Mouse (Mus musculus) midbrain, embryonic 11.5 days (tissue): ENCODE measurements at regions not wholly inside any gene's neighbourhood (a gene's known extent, or its start where the extent isn't known, plus 50 kb on each side); places are given as distances from the start of the nearest gene placed in this dataset.

Experiments used
- ATAC-seq: fragments of 200-750 bp; cut with Nextera tagmentation; 2 replicates; pipeline ENCODE4 v1.8.0; 2017; ENCODE audit warnings: moderate TSS enrichment, moderate library complexity; ENCODE audit not compliant: low FRiP score
- DNase-seq: peaks from one replicate; pipeline ENCODE4 v3.0.0; 2015; ENCODE audit warnings: low spot score; ENCODE audit errors: missing footprints
- H3K27ac ChIP-seq: fragments of 300-500 bp; sonication (generic); 2 replicates; pipeline ENCODE4 v1.5.1; 2014; ENCODE audit warnings: low read depth, low read length
- H3K27me3 ChIP-seq: fragments of 300-500 bp; sonication (generic); 2 replicates; pipeline ENCODE4 v1.6.1; 2014; ENCODE audit warnings: mild to moderate bottlenecking, low read length, moderate library complexity, mixed read lengths; ENCODE audit not compliant: control insufficient read depth, insufficient read depth
- H3K36me3 ChIP-seq: fragments of 300-500 bp; sonication (generic); 2 replicates; pipeline ENCODE4 v1.6.1; 2014; ENCODE audit warnings: mild to moderate bottlenecking, low read length, moderate library complexity, mixed read lengths; ENCODE audit not compliant: control insufficient read depth, insufficient read depth
- H3K4me1 ChIP-seq: fragments of 300-500 bp; sonication (generic); 2 replicates; pipeline ENCODE4 v1.6.1; 2014; ENCODE audit warnings: low read length; ENCODE audit not compliant: control insufficient read depth, insufficient read depth
- H3K4me2 ChIP-seq: fragments of 300-500 bp; sonication (generic); 2 replicates; pipeline ENCODE4 v1.6.1; 2014; ENCODE audit warnings: mild to moderate bottlenecking, moderate library complexity
- H3K4me3 ChIP-seq: fragments of 300-500 bp; sonication (generic); 2 replicates; pipeline ENCODE4 v1.5.1; 2014; ENCODE audit warnings: low read depth, low read length
- H3K9ac ChIP-seq: fragments of 300-500 bp; sonication (generic); 2 replicates; pipeline ENCODE4 v1.6.1; 2014; ENCODE audit warnings: low read length
- H3K9me3 ChIP-seq: fragments of 300-500 bp; sonication (generic); 2 replicates; pipeline ENCODE4 v1.6.1; 2016; ENCODE audit warnings: low read length; ENCODE audit not compliant: control insufficient read depth
- WGBS: fragments of 180-500 bp; shearing (Covaris S2); extraction: QIAGEN DNeasy Blood & Tissue Kit; methylation state at CpG from one replicate; pipeline ENCODE4 v1.1.7; 2014; 5-methylcytosine and 5-hydroxymethylcytosine counted together

DNA sequence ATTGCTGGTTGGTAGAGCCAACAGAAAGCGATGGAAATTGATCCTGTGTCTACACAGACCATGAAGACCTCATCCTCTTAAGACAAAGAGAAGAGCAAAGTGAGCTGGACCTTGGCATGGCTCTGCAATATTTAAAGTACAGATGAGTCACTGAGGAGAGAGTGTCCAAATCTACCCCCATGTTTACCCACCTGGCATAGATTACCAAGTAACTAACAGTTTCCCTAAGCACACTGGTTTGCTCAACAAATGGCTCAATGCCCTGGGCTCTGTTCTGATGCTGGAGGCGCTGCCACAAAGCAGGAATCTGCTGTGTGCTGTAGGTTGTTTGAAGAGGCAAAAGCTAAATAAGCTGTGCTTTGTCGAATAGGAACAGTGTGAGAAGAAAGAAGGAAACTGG lies 345.0 kb upstream of the Gm10131 start:
- H3K36me3 ChIP-seq: no peaks in the 10 kb centered on the region
- H3K9ac ChIP-seq: no peak overlapping the region
- no peak overlapping the region for H3K4me3 ChIP-seq
- H3K27me3 ChIP-seq: no peaks in the 10 kb centered on the region
- DNase-seq: no peak
- no peak for ATAC-seq
- WGBS: 62% methylated on average over 3 of the region's 3 CpGs
- no peak overlapping the region for H3K4me2 ChIP-seq
- no peaks in the 10 kb centered on the region for H3K9me3 ChIP-seq
- H3K27ac ChIP-seq: no peak overlapping the region
- H3K4me1 ChIP-seq: peaks cover 4% of the 10 kb centered on the region; the same call in 1 of the 2 replicates

DNA sequence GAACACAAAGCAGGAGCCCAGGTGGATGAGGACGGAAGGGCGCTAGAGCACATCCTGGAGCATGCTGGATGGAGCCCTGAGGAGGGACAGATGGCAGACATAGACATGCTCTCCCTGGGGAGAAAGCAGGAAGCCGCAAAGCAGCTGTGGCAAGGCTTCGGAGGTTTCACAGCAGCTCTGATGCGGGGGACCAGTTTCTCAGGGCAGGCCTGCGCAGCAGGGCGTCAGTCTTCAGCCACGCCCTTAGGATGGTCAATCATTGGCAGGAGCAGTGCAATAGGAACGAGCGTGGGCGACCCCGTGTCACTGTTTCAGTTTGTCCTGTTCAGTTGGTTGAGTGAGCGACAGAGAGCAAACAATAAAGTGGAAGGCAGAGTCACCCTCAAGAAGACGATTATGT lies 343.8 kb upstream of the Gm10131 start:
- no peak overlapping the region for H3K9ac ChIP-seq
- H3K4me1 ChIP-seq: peaks cover 6% of the 10 kb centered on the region; the same call in 1 of the 2 replicates
- 84% methylated on average over 14 of the region's 14 CpGs for WGBS
- no peaks in the 10 kb centered on the region for H3K9me3 ChIP-seq
- no peak overlapping the region for H3K4me3 ChIP-seq
- no peaks in the 10 kb centered on the region for H3K36me3 ChIP-seq
- H3K27ac ChIP-seq: no peak overlapping the region
- no peak overlapping the region for H3K4me2 ChIP-seq
- ATAC-seq (no peak), DNase-seq (no peak)
- no peaks in the 10 kb centered on the region for H3K27me3 ChIP-seq

DNA sequence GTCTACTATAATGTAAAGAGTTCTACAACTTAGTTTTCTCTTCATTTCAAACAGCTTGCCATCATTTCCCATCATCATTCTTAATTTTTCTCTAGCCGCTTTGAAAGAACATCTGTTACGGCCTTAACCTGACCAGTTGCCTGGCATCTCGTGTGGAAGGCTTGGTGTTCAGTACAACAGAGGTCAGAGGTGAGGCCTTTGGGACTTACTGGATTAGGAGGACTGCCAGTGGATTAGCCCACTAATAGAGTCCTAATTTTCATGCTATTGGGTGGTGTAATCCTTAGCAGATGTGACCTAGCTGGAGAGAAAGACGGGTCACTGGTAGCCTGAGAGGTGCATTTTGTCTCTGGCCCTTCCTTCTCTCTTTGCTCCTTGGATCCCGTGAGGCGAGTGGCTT lies 341.3 kb upstream of the Gm10131 start:
- peaks cover 10% of the 10 kb centered on the region; the same call in 1 of the 2 replicates for H3K4me1 ChIP-seq
- ATAC-seq (no peak), DNase-seq (no peak)
- H3K4me2 ChIP-seq: no peak overlapping the region
- no peak overlapping the region for H3K4me3 ChIP-seq
- no peaks in the 10 kb centered on the region for H3K9me3 ChIP-seq
- 69% methylated on average over 6 of the region's 6 CpGs for WGBS
- H3K27me3 ChIP-seq: no peaks in the 10 kb centered on the region
- no peaks in the 10 kb centered on the region for H3K36me3 ChIP-seq
- H3K27ac ChIP-seq: no peak overlapping the region
- no peak overlapping the region for H3K9ac ChIP-seq

DNA sequence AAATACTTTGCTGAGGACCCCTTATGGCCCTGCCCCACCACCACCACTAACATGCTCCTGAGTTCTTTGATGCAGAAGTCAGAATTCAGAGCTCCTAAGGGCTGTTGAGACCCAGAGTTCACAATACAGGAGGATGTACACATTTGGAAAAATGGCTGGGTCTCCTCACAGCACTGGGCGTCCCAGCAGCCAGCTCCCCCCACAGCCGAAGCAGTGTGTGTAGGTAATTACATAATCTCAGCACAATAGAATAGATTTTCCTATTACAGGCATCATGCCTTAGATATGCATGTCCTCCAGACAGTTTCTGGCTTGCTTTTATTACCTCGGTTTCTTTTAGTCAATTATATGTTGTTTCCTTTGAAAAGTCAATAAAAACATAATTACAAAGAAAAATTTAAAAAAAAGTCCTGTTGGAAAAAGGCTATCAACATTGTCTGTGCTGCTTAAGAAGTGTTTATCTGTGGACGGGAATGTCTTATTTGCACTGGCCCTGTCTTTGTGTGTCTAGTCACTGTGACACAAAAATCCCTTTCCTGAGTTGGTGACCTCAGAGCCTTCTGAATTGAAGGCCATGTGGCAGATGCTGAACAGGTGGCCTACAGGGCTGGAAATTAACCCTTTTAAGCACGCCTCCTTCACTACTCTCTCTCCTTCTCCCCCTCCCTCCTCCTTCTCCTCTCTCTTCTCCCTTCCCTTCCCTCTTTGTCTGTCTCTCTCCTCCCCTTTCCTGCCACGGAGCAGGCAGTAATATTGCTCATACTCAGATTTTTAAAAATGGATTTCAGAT lies 339.9 kb upstream of the Gm10131 start:
- ATAC-seq: peak; percentile 74
- peak overlapping the region; percentile 40 for H3K27ac ChIP-seq
- H3K36me3 ChIP-seq: no peaks in the 10 kb centered on the region
- H3K27me3 ChIP-seq: no peaks in the 10 kb centered on the region
- WGBS: 25% methylated on average over 6 of the region's 6 CpGs
- peaks cover 12% of the 10 kb centered on the region; the same call in 1 of the 2 replicates for H3K4me1 ChIP-seq
- no peaks in the 10 kb centered on the region for H3K9me3 ChIP-seq
- no peak overlapping the region for H3K9ac ChIP-seq
- DNase-seq: no peak
- H3K4me3 ChIP-seq: no peak overlapping the region
- no peak overlapping the region for H3K4me2 ChIP-seq

DNA sequence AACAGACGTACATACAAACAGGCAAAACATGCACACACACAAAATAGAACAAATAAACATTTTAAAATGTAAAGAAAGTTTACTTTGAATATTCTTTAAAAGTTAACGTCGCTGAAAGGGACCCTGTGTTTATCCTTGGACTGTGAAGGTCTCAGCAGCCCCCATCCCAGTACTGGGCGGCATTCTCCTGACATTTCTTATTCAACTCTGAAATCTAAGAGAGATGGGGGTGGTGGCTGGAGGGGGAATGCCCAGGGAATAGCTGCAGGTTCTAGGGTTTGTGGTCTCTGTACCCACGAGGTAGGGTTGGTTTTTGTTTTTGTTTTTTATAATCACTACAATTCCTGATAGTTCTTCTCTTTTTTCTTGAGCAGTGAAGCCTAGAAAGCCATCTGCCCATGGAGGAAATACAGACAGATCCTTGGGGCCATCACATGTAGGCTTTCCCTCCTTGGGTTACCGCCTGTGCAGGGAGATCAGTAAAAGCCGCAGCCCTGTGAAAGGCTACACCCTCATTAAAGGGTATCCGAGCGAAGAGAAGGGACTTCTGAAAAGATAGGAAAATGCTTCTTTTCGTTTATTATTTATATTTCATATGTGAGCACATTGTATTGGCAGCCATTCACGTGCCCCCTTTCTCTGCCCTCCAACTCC lies 338.0 kb upstream of the Gm10131 start:
- no peak overlapping the region for H3K4me2 ChIP-seq
- ATAC-seq: no peak
- 86% methylated on average over 11 of the region's 11 CpGs for WGBS

DNA sequence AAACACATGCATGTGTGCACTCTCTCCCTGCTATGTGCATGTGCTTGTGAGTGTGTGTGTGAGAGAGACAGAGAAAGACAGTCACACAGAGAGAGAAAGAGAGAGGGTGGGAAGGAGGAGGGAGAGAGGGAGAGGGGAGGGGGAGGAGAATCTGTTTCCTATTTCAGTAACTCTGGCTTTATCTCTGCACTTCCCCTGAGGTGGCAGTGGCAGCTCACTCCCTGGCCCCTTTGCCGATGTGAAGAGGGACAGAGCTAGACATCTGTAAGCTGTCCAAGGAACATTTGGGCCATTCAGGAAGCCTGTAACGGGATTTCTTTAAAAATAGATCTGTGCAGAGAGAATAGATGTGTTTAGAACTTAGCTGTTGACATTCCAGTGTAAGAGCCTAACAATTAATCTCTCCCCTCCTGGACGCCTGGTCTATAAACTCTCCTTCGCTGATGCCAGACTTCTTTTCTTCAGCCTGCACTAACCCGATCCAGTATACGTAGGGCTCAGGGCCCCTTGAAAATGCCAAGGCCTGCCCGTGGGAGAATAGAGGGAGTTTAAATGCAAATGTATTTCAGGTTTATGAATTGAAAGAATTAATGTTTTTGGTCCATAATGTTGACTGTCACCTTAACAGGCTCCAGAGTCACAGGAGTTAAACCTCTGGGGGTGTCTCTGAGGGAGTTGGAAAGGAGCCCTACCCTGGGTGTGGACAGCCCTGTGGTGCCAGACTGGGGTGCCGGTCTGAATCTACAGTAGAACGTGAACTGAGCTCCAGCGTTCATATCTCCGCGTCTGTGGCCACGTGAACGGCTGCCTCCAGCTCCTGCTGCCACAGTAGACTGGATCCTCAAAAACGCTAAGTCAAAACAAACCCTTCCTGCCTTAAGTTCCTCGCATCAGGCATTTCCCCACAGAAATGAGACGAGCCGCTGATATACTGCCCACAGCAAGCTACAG lies 336.6 kb upstream of the Gm10131 start:
- 51% methylated on average over 18 of the region's 18 CpGs for WGBS
- peak; percentile 91 for DNase-seq

More for the DNA sequence above, 338.0 kb upstream of the Gm10131 start:
- Histone ChIP-seq H3K36me3 (no peaks in the 10 kb centered on the region), H3K27me3 (no peaks in the 10 kb centered on the region), H3K27ac (no peak overlapping the region), H3K4me1 (peaks cover 12% of the 10 kb centered on the region; the same call in 1 of the 2 replicates), H3K9ac (no peak overlapping the region), H3K4me3 (no peak overlapping the region), H3K9me3 (no peaks in the 10 kb centered on the region)
- DNase-seq: no peak

DNA sequence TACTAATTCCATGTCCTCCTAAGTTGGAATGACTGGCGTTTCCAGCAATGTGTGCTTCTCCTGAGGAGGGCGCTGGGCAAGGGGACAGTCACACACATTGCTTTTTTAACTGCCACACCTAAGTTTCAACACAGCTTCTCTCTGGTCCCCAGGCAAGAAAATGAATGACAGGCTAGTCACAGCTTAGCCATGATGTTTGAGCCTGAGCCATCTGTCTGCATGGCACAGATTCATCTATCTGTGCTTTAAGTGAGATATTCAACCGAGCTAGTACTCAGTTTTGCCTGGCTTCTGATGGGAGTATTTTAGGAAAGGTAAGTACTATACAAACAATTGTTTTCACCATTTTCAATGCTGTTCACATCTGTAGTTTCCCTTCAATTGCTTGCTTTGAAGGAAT lies 331.2 kb upstream of the Gm10131 start:
- Histone ChIP-seq H3K4me1 (peaks cover under 1% of the 10 kb centered on the region; the same call in 1 of the 2 replicates), H3K9ac (no peak overlapping the region), H3K27ac (no peak overlapping the region), H3K4me2 (no peak overlapping the region), H3K9me3 (no peaks in the 10 kb centered on the region), H3K36me3 (no peaks in the 10 kb centered on the region), H3K4me3 (no peak overlapping the region), H3K27me3 (no peaks in the 10 kb centered on the region)
- DNase-seq (no peak), ATAC-seq (no peak)
- WGBS: 89% methylated on average over 3 of the region's 3 CpGs

More for the DNA sequence above, 336.6 kb upstream of the Gm10131 start:
- no peak overlapping the region for H3K4me3 ChIP-seq
- H3K4me2 ChIP-seq: no peak overlapping the region
- no peaks in the 10 kb centered on the region for H3K36me3 ChIP-seq
- H3K9ac ChIP-seq: no peak overlapping the region
- no peaks in the 10 kb centered on the region for H3K27me3 ChIP-seq
- H3K27ac ChIP-seq: no peak overlapping the region
- no peak for ATAC-seq
- H3K4me1 ChIP-seq: peaks cover 12% of the 10 kb centered on the region; the same call in 1 of the 2 replicates
- no peaks in the 10 kb centered on the region for H3K9me3 ChIP-seq

DNA sequence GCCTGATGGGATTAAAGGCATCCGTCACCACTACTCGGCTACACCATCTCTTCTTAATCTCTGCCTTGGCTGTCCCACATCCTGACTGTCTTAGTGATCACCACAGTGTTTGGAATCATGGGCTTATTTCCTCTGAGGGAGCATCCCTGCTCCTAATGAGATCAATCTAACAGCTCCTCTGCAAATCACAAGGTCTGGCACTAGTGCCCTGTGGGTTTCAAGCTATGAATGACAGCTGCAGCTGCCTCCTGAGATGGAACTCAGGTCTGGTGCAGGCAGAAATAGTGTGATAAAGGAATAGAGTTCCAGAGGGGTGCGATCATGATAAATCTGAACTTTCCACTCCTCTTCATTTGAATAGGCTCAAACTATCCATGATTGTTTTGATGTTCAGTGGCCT lies 330.2 kb upstream of the Gm10131 start:
- WGBS: 65% methylated on average over 3 of the region's 3 CpGs
- Histone ChIP-seq H3K9ac (no peak overlapping the region), H3K4me1 (no peaks in the 10 kb centered on the region), H3K9me3 (no peaks in the 10 kb centered on the region), H3K27ac (no peak overlapping the region), H3K4me2 (no peak overlapping the region), H3K36me3 (no peaks in the 10 kb centered on the region), H3K27me3 (no peaks in the 10 kb centered on the region), H3K4me3 (no peak overlapping the region)
- ATAC-seq: no peak
- peak; percentile 31 for DNase-seq
